Mouse (Mus musculus) forebrain, postnatal 0 days (tissue): Measurements from ENCODE around the gene Cldn15. TPM values are rescaled to one million over a fixed set of nuclear protein-coding genes. Genes with fewer than 3 reads are reported as not detected.
A peak's percentile ranks its signal among the peaks of the same experiment; 100 is the strongest.

Experiments used
- ATAC-seq: fragments of 200-750 bp; cut with Nextera tagmentation; 2 replicates; pipeline ENCODE4 v1.8.0; 2017; ENCODE audit warnings: mild to moderate bottlenecking, moderate library complexity
- DNase-seq: peaks from one replicate; pipeline ENCODE4 v3.0.0-alpha.2; 2015
- H3K27ac ChIP-seq: fragments of 300-500 bp; sonication (generic); 2 replicates; pipeline ENCODE4 v1.5.1; 2014; ENCODE audit warnings: low read depth, mild to moderate bottlenecking, antibody characterized with exemption, low read length, moderate library complexity, mixed read lengths
- H3K27me3 ChIP-seq: fragments of 300-500 bp; sonication (generic); 2 replicates; pipeline ENCODE4 v1.6.1; 2014; ENCODE audit warnings: mild to moderate bottlenecking, low read length, mixed read lengths; ENCODE audit not compliant: insufficient read depth
- H3K36me3 ChIP-seq: fragments of 300-500 bp; sonication (generic); 2 replicates; pipeline ENCODE4 v1.6.1; 2014; ENCODE audit warnings: mild to moderate bottlenecking, moderate library complexity; ENCODE audit not compliant: insufficient read depth
- H3K4me1 ChIP-seq: fragments of 300-500 bp; sonication (generic); 2 replicates; pipeline ENCODE4 v1.6.1; 2014; ENCODE audit warnings: antibody characterized with exemption; ENCODE audit not compliant: insufficient read depth
- H3K4me2 ChIP-seq: fragments of 300-500 bp; sonication (generic); 2 replicates; pipeline ENCODE4 v1.6.1; 2014; ENCODE audit warnings: low read depth, mild to moderate bottlenecking, moderate library complexity
- H3K4me3 ChIP-seq: fragments of 300-500 bp; sonication (generic); 2 replicates; pipeline ENCODE4 v1.5.1; 2014; ENCODE audit warnings: low read depth, low read length, mixed read lengths
- H3K9ac ChIP-seq: fragments of 300-500 bp; sonication (generic); 2 replicates; pipeline ENCODE4 v1.6.1; 2014; ENCODE audit warnings: mild to moderate bottlenecking
- H3K9me3 ChIP-seq: fragments of 300-500 bp; sonication (generic); 2 replicates; pipeline ENCODE4 v1.6.1; 2016; ENCODE audit warnings: low read length
- CTCF ChIP-seq: sonication (generic); IDR thresholded peaks from 2 replicates; pipeline ENCODE4 v1.5.1; 2016; ENCODE audit warnings: antibody characterized with exemption, control low read depth, low read depth
- WGBS: fragments of 180-500 bp; shearing (Covaris S2); extraction: QIAGEN DNeasy Blood & Tissue Kit; methylation state at CpG from one replicate; pipeline ENCODE4 v1.1.7; 2014; 5-methylcytosine and 5-hydroxymethylcytosine counted together
- polyA plus RNA-seq: library from polyadenylated mRNA; unstranded; fragments of >200 nt; fragmentation: Nextera tagmentation; extraction: Ambion mirVana; gene quantifications from 2 replicates; pipeline ENCODE4 v1.2.1, GENCODE M21; 2015
- total RNA-seq: library from RNA; depleted of rRNA; stranded (reverse); fragments of >200 nt; gene quantifications from 2 replicates; pipeline ENCODE4 v1.2.3, GENCODE M21; 2014

Gene Cldn15
- total and polyA plus RNA-seq, 2 experiments from 2014 or later, result 0.13 to 0.33 TPM

DNA sequence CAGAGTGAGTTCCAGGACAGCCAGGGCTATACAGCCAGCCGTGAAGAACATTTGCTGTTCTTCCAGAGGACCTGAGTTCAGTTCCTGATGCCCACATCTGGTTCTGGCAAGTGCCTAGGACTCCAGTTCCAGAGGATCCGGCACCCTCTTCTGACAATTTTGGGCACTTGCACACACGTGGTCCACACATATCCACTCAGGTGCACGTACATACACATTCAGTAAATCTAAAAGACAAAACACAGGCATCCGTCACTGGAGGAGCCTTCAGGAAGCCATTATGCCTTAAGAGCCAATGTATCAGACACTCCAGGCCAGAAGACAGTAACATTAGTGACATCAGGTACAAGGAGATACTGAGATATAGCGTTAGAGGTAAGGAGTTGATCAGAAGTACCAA is 15.9 kb upstream of the Cldn15 start:
- H3K27ac ChIP-seq, result no peak overlapping the region
- H3K4me3 ChIP-seq, result no peak overlapping the region
- DNase-seq (no peak), ATAC-seq (no peak)
- no peaks in the 10 kb centered on the region for H3K9me3 ChIP-seq
- peaks cover 2% of the 10 kb centered on the region; the same call in 1 of the 2 replicates for H3K36me3 ChIP-seq
- no peak overlapping the region for H3K4me2 ChIP-seq
- TF ChIP-seq CTCF, result no peak
- no peak overlapping the region for H3K9ac ChIP-seq
- 88% methylated on average over 6 of the region's 6 CpGs for WGBS
- H3K27me3 ChIP-seq, result no peaks in the 10 kb centered on the region
- peaks cover 9% of the 10 kb centered on the region for H3K4me1 ChIP-seq

DNA sequence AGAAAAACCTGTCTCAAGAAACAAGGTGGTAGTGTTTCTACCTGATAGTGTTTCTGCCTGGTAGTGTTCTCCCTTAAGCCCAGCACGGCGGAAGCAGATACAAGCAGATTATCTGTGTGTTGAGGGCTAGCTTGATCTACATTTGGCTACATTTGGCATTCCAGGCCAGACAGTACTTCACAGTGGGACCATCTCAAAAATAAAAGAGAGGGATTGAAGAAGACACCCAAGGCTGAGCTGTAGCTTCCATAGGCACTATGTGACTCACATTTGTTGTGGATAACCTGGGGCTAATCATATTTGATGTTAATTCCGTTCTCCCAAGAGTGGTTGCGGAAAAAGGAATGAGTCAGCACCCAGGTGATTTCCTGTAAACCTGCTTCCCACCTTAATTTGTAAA is 14.3 kb upstream of the Cldn15 start:
- Histone ChIP-seq H3K27me3 (no peaks in the 10 kb centered on the region), H3K36me3 (peaks cover 4% of the 10 kb centered on the region), H3K4me3 (no peak overlapping the region), H3K4me1 (peaks cover 9% of the 10 kb centered on the region), H3K4me2 (no peak overlapping the region), H3K27ac (no peak overlapping the region), H3K9me3 (no peaks in the 10 kb centered on the region), H3K9ac (no peak overlapping the region)
- ATAC-seq (no peak), DNase-seq (no peak)
- no peak for TF ChIP-seq CTCF
- WGBS, result 84% methylated on average over 4 of the region's 4 CpGs

DNA sequence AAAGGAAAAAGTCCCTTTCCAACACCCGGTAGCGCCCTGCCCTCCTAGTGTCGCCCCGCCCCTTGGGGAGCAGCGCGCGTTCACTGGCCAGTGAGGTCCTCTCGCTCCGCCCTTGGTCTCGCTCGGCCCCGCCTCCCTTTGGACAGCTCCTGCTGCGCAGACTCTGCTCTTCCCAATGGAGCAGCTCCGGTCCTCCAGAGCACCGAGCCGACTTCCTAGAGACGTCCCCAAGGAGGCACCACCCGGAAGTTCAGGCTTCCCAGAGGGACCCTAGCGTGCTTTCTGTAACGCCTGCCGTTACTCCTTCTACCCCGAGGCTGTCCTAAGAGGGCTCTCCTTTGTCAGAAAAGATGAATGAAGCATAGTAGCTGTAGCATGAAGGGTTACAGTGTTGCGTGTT is 13.4 kb upstream of the Cldn15 start, which contains the start of gene Fis1:
Gene Fis1 (plus strand): TSS at position 261 of the 400 bp plus-strand sequence.
- H3K4me1 ChIP-seq, result peaks cover 9% of the 10 kb centered on the region
- DNase-seq (peak; percentile 97), ATAC-seq (peak; percentile 100)
- peak within 1 kb of the TSS; percentile 62 for H3K9ac ChIP-seq
- H3K36me3 ChIP-seq, result peaks cover 4% of the 10 kb centered on the region
- peak within 1 kb of the TSS; percentile 53 for H3K4me3 ChIP-seq
- peak within 1 kb of the TSS; percentile 65 for H3K4me2 ChIP-seq
- H3K27ac ChIP-seq, result peak within 1 kb of the TSS; percentile 72
- TF ChIP-seq CTCF, result peak; percentile 36
- WGBS, result 2% methylated on average over 23 of the region's 23 CpGs
- no peaks in the 10 kb centered on the region for H3K9me3 ChIP-seq
- H3K27me3 ChIP-seq, result no peaks in the 10 kb centered on the region

DNA sequence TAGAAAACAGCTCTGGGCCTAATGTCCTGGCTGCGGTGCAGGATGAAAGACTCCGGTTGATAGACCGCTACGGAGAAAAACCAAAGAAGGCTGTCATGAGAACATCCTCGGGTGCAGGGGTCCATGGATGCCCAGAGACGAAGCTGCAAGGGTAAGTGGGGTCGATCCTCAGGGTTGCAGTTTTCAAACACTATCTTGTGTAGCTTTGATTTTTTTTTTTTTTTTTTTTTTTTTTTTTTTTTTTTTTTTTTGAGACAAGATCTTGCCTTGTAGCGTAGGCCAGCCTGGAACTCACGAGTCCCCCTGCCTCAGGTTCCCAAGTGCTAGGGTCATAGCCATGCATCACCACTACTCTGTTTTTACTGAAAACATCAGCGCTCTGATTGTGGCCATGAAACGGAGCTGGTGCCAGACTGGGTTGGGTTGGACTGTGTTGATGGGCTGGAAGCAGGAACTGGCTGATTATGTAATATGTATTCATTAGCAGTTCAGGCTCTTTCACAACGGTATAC is 12.9 kb upstream of the Cldn15 start:
- Histone ChIP-seq H3K9ac (peak overlapping the region; percentile 62), H3K4me1 (peaks cover 9% of the 10 kb centered on the region), H3K27me3 (no peaks in the 10 kb centered on the region), H3K27ac (peak overlapping the region; percentile 72), H3K4me2 (peak overlapping the region; percentile 65), H3K36me3 (peaks cover 4% of the 10 kb centered on the region), H3K9me3 (no peaks in the 10 kb centered on the region), H3K4me3 (peak overlapping the region; percentile 53)
- under 1% methylated on average over 12 of the region's 12 CpGs for WGBS
- ATAC-seq (no peak), DNase-seq (peak; percentile 58)
- no peak for TF ChIP-seq CTCF

DNA sequence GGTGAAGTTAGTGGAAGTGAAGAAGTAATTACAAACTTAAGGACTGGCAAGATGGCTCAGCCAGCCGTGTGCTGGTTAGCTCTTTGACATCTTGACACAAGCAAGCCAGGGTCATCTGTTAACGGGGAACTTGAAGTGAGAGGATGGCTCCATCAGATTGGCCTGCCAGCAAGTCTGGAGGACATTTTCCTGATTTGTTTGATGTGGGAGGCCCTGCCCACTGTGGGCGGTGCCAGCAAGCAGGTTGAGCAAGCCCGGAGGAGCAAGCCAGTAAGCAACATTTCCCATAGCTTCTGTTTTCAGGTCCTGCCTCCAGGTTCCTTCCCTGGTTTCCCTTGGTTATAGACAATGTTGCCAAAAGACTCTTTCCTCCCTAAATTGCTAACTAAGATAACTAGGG is 10.8 kb upstream of the Cldn15 start:
- Histone ChIP-seq H3K4me3 (no peak overlapping the region), H3K36me3 (peaks cover 4% of the 10 kb centered on the region), H3K27me3 (no peaks in the 10 kb centered on the region), H3K4me1 (peaks cover 9% of the 10 kb centered on the region), H3K9me3 (no peaks in the 10 kb centered on the region), H3K4me2 (no peak overlapping the region), H3K9ac (no peak overlapping the region), H3K27ac (no peak overlapping the region)
- no peak for DNase-seq
- WGBS, result 88% methylated on average over 4 of the region's 4 CpGs
- TF ChIP-seq CTCF, result no peak
- no peak for ATAC-seq

DNA sequence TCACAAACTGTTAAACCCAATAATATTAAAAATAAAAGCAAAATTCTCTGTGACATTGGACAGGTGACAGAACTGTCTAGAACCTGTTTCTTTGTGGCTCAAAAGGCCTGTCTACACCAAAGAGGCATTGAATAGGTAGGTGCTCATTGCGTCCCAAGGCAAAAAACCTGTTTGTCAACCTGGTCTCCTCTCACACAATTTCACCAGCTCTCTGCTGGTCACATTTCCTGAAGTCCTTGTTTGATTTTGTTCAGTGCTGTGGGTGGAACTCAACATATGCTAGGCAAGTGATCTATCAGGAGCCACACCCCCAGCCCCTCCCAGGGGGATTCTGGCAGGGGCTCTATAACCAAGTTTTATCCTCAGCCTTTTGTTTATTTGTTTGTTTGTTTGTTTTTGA is 9.2 kb upstream of the Cldn15 start:
- no peaks in the 10 kb centered on the region for H3K9me3 ChIP-seq
- H3K4me2 ChIP-seq, result no peak overlapping the region
- DNase-seq, result no peak
- no peak overlapping the region for H3K27ac ChIP-seq
- TF ChIP-seq CTCF, result no peak
- peaks cover 4% of the 10 kb centered on the region for H3K36me3 ChIP-seq
- WGBS, result 100% methylated on average over 1 of the region's 1 CpGs
- peaks cover 13% of the 10 kb centered on the region for H3K4me1 ChIP-seq
- H3K4me3 ChIP-seq, result no peak overlapping the region
- no peak for ATAC-seq
- no peak overlapping the region for H3K9ac ChIP-seq
- no peaks in the 10 kb centered on the region for H3K27me3 ChIP-seq

DNA sequence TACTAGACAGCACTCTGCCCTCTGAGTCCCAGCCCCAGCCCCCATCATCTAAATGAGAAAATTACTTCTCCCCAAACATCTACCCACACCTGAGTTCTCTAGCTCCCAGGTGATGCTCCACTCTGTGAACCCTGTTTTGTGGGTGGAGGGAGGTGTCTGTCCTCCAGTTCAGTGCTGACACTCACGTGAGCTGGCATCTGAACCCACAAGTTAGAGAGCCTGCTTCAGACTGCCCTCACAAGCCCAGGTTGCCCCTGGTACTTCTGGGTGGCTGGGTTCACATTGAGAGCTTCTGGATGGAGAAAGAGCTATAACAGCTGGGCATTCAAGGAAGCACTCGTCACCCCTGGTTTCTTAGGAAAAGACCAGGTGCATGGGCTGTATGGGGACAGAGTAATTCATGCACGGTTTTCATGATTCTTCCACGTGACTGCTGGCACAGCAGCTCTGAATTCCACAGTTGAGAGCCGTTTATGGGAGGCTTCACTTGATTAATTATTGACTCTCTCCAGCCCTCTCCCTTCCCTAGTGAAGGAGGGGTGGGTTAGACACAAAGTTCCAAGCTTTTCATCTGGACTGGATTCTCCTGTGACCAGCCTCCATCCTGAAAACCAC is 7.3 kb upstream of the Cldn15 start:
- Histone ChIP-seq H3K27me3 (no peaks in the 10 kb centered on the region), H3K4me1 (peaks cover 13% of the 10 kb centered on the region), H3K36me3 (peaks cover 16% of the 10 kb centered on the region), H3K27ac (no peak overlapping the region), H3K9ac (no peak overlapping the region), H3K4me2 (no peak overlapping the region), H3K9me3 (no peaks in the 10 kb centered on the region), H3K4me3 (no peak overlapping the region)
- no peak for TF ChIP-seq CTCF
- WGBS, result 71% methylated on average over 5 of the region's 5 CpGs
- no peak for DNase-seq
- no peak for ATAC-seq
